Mouse (Mus musculus): ENCODE measurements around the gene Filip1.

DNA sequence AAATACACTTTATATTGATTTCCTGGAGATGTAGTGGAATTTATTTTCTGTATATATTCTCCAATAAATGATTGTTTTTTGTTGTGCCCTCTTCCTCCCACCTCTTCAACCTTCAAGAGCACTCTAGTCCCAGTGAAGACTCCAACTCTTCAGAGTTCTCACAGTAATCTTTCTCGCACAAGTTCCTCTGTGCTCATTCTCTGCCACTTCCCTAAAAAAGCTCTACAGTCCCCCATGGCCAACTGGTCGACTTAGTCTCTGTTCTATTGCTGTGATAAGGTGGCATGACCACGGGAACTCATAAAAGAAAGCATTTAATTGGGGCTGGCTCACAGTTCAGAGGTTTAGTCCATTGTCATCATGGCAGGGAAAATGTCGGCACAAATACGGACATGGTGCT, 80.1 kb downstream of the Filip1 start:
- TF ChIP-seq CTCF (IDR thresholded peaks at IDR 0.05; ENCODE audit: extremely low read depth, insufficient read depth, insufficient read length, insufficient replicate concordance) (no peak), POLR2A (IDR thresholded peaks at IDR 0.05; ENCODE audit: low read depth, low read length) (no peak)

Data from spleen, adult 2 months (tissue).